Mouse (Mus musculus) ES-E14 (cell line): Measurements from ENCODE around the gene Fam25c. TPM values are rescaled to one million over a fixed set of nuclear protein-coding genes. Genes with fewer than 3 reads are reported as not detected.
A peak's percentile ranks its signal among the peaks of the same experiment; 100 is the strongest.

ENCODE experiments used
- DNase-seq: peaks from one replicate; pipeline ENCODE4 v3.0.0-alpha.2; 2013; ENCODE audit warnings: low read depth, low spot score
- H3K27ac ChIP-seq: 2 replicates; pipeline ENCODE4 v1.5.1; 2012; ENCODE audit warnings: low read depth, mild to moderate bottlenecking, low read length, moderate library complexity, mixed read lengths; ENCODE audit not compliant: poor library complexity, insufficient read depth, severe bottlenecking
- H3K36me3 ChIP-seq: 2 replicates; pipeline ENCODE4 v1.6.1; 2012; ENCODE audit warnings: mild to moderate bottlenecking, low read length, moderate library complexity, mixed read lengths; ENCODE audit not compliant: control insufficient read depth, poor library complexity, insufficient read depth, severe bottlenecking
- H3K4me1 ChIP-seq, 2 experiments: fragments of 150-350 bp in 1 of 2; sonication (generic) in 1 of 2; 2 replicates each; pipeline ENCODE4 v1.6.1; 2012; ENCODE audit warnings: low read length in 2 of 2, mild to moderate bottlenecking in 1 of 2, mixed read lengths in 1 of 2; ENCODE audit not compliant: control insufficient read depth in 2 of 2, insufficient read depth in 2 of 2, poor library complexity in 1 of 2
- H3K4me3 ChIP-seq, 2 experiments: fragments of 150-350 bp in 1 of 2; sonication (generic) in 1 of 2; 2 replicates each; pipeline ENCODE4 v1.5.1; 2012; ENCODE audit warnings: low read length in 2 of 2, low read depth in 1 of 2, mild to moderate bottlenecking in 1 of 2, mixed read lengths in 1 of 2; ENCODE audit not compliant: insufficient read depth in 1 of 2, poor library complexity in 1 of 2, severe bottlenecking in 1 of 2
- H3K9ac ChIP-seq: 2 replicates; pipeline ENCODE4 v1.6.1; 2012; ENCODE audit warnings: low read depth, mild to moderate bottlenecking, low read length, mixed read lengths; ENCODE audit not compliant: poor library complexity, insufficient read depth, severe bottlenecking
- H3K9me3 ChIP-seq: fragments of 150-350 bp; sonication (generic); 2 replicates; pipeline ENCODE4 v1.6.1; 2012; ENCODE audit warnings: low read depth, mild to moderate bottlenecking, low read length; ENCODE audit not compliant: control insufficient read depth, insufficient read depth
- CHD2 ChIP-seq: IDR thresholded peaks from 2 replicates; pipeline ENCODE4 v1.6.1; 2014; ENCODE audit warnings: mild to moderate bottlenecking, low read depth, low read length, inconsistent platforms
- HCFC1 ChIP-seq: IDR thresholded peaks from 2 replicates; pipeline ENCODE4 v1.6.1; 2012; ENCODE audit warnings: low read length, inconsistent platforms, borderline replicate concordance; ENCODE audit not compliant: insufficient read depth
- MAFK ChIP-seq: IDR thresholded peaks from 2 replicates; pipeline ENCODE4 v1.6.1; 2014; ENCODE audit warnings: mild to moderate bottlenecking, low read depth, low read length, inconsistent platforms; ENCODE audit not compliant: insufficient read depth
- ZC3H11A ChIP-seq: IDR thresholded peaks from 2 replicates; pipeline ENCODE4 v1.6.1; 2012; ENCODE audit warnings: low read depth, mild to moderate bottlenecking, inconsistent platforms, low read length, borderline replicate concordance
- ZNF384 ChIP-seq: IDR thresholded peaks from 2 replicates; pipeline ENCODE4 v1.6.1; 2012; ENCODE audit warnings: low read depth, low read length, inconsistent platforms
- in situ Hi-C, 2 experiments: fragments of 600-800 bp; cut with MboI; formaldehyde crosslinking; loops; one replicate each; pipeline ENCODE4 v1.15.1; 2025; ENCODE audit warnings: low sequenced_read_pairs in 2 of 2, inconsistent platforms in 1 of 2; ENCODE audit not compliant: unreplicated experiment in 2 of 2
- total RNA-seq: library from RNA; depleted of rRNA; stranded (reverse); fragments of 300-350 nt; gene quantifications from 2 replicates; pipeline ENCODE4 v1.2.3, GENCODE M21; 2012

The Fam25c gene
- total RNA-seq, 1 experiment: 145 TPM

DNA sequence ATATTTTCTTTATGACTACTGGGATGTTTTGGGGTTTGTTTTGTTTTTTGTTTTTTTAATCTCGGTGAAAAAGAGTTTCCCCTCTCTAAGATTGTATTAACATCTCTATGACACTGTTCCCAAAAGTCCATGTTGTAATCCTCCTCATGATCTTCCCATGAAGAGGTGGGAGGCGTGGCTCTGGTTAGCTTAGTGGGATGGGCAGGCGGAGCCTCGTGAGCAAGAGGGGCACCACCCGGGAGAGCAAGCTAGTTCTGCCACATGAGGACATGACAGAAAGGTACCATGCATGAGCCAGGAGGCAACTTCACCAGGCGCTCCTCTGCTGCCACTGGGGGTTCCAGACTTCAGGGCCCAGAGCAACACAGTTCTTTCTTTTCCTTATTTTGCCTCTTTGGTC is 2.7 kb downstream of the Fam25c start:
- Histone ChIP-seq H3K9me3 (no peaks in the 10 kb centered on the region), H3K4me3 (peak overlapping the region in 1 of 2 experiments; percentile 4; a peak in 1 of 4 replicates), H3K4me1 (peaks cover 15 to 46% of the 10 kb centered on the region in 2 experiments), H3K27ac (peak overlapping the region; percentile 4; the same call in 1 of the 2 replicates), H3K36me3 (peaks cover 3% of the 10 kb centered on the region; the same call in 1 of the 2 replicates), H3K9ac (peak overlapping the region; percentile 49; the same call in 1 of the 2 replicates)
- in situ Hi-C loops: no loop called here
- no peak for DNase-seq
- TF ChIP-seq ZC3H11A (no peak), ZNF384 (no peak), CHD2 (no peak), HCFC1 (no peak), MAFK (no peak)

- no peak for DNase-seq
- TF ChIP-seq ZC3H11A (no peak), ZNF384 (no peak), MAFK (no peak), HCFC1 (no peak), CHD2 (no peak)
- in situ Hi-C loops: no loop called here
- Histone ChIP-seq H3K9ac (peak overlapping the region; percentile 27; the same call in 1 of the 2 replicates), H3K27ac (peak overlapping the region; percentile 69; the same call in 1 of the 2 replicates), H3K4me3 (no peak overlapping the region), H3K36me3 (peaks cover 3% of the 10 kb centered on the region; the same call in 1 of the 2 replicates), H3K4me1 (peaks cover 15 to 45% of the 10 kb centered on the region in 2 experiments), H3K9me3 (no peaks in the 10 kb centered on the region)
Measured at GRCm38 (mm10) chr14:34351660-34352059, 3.6 kb downstream of the Fam25c start.

GRCm38 (mm10) chr14:34349007-34349406 is 6.2 kb downstream of the Fam25c start:
- H3K4me3 ChIP-seq: no peak overlapping the region
- DNase-seq: no peak
- peak overlapping the region; percentile 5; the same call in 1 of the 2 replicates for H3K27ac ChIP-seq
- in situ Hi-C loops: loop anchor here in 1 of 2 experiments (25.0 kb wide), 1 partner anchor 388 kb away; no protein-coding TSS in a partner anchor
- no peak for TF ChIP-seq CHD2
- no peak for TF ChIP-seq ZC3H11A
- TF ChIP-seq HCFC1: no peak
- no peak for TF ChIP-seq MAFK
- TF ChIP-seq ZNF384: no peak
- H3K9me3 ChIP-seq: no peaks in the 10 kb centered on the region
- no peak overlapping the region for H3K9ac ChIP-seq
- H3K4me1 ChIP-seq: peaks cover 15 to 34% of the 10 kb centered on the region in 2 experiments
- H3K36me3 ChIP-seq: peaks cover 7% of the 10 kb centered on the region

DNA sequence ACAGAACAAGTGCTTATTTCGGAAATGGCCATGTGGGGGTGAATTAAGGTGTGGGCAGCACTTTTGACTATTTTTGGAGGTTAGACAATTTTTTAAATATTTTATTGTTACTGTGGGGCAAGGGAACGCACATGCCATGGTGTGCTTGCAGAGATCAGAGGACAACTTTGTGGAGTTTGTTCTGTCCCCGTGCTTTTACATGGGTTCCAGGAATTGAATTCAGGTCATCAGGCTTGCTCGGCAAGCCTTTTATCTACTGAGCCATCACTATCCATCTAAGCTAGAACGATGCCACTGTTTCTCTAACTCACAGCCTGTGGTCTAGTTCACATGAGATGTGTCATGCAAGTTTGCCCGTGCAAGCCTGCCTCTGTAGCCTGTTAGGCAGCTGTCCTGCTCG is 6.9 kb downstream of the Fam25c start:
- TF ChIP-seq MAFK: no peak
- no peak for TF ChIP-seq HCFC1
- no peak for TF ChIP-seq ZNF384
- TF ChIP-seq CHD2: no peak
- TF ChIP-seq ZC3H11A: no peak
- Histone ChIP-seq H3K4me1 (peaks cover 12 to 27% of the 10 kb centered on the region in 2 experiments), H3K27ac (peak overlapping the region; percentile 20; the same call in 1 of the 2 replicates)

More for the DNA sequence above, 6.9 kb downstream of the Fam25c start:
- in situ Hi-C loops: loop anchor here in 1 of 2 experiments (25.0 kb wide), 1 partner anchor 389 kb away; no protein-coding TSS in a partner anchor
- Histone ChIP-seq H3K9me3 (no peaks in the 10 kb centered on the region), H3K36me3 (peaks cover 11% of the 10 kb centered on the region), H3K9ac (no peak overlapping the region), H3K4me3 (no peak overlapping the region)
- no peak for DNase-seq
